Mouse (Mus musculus) myocyte (in vitro differentiated cells): Measurements from ENCODE around the gene Cyb5d2. TPM values are rescaled to one million over a fixed set of nuclear protein-coding genes. Genes with fewer than 3 reads are reported as not detected.
"Not testable (repeated sequence)": the region's sequence is repeated elsewhere in the genome, so short reads cannot be mapped to it uniquely, and the experiment has no call there.

Source experiments
- H3K27me3 ChIP-seq: one replicate; pipeline ENCODE4 v1.6.1; 2011; ENCODE audit not compliant: control insufficient read depth, insufficient read depth, insufficient read length
- H3K36me3 ChIP-seq: one replicate; pipeline ENCODE4 v1.6.1; 2011; ENCODE audit not compliant: control insufficient read depth, insufficient read depth
- H3K4me2 ChIP-seq: one replicate; pipeline ENCODE4 v1.6.1; 2011; ENCODE audit warnings: low read depth, control low read depth
- H3K4me3 ChIP-seq: one replicate; pipeline ENCODE4 v1.5.1; 2011; ENCODE audit warnings: mild to moderate bottlenecking, control low read depth, moderate library complexity
- H3K79me2 ChIP-seq: one replicate; pipeline ENCODE4 v1.6.1; 2011; ENCODE audit not compliant: control insufficient read depth, insufficient read depth
- H3ac ChIP-seq: one replicate; pipeline ENCODE4 v1.6.1; 2011; ENCODE audit not compliant: control insufficient read depth, insufficient read length
- CEBPB ChIP-seq: IDR thresholded peaks from 2 replicates; pipeline ENCODE4 v1.6.1; 2011; ENCODE audit warnings: mild to moderate bottlenecking, moderate library complexity; ENCODE audit not compliant: poor library complexity, insufficient read depth, severe bottlenecking
- E2F4 ChIP-seq: IDR thresholded peaks from one replicate; pipeline ENCODE4 v1.6.1; 2011; ENCODE audit warnings: mild to moderate bottlenecking, control low read depth, moderate library complexity; ENCODE audit not compliant: insufficient read depth
- MAX ChIP-seq: IDR thresholded peaks from one replicate; pipeline ENCODE4 v1.6.1; 2011; ENCODE audit warnings: low read depth, mild to moderate bottlenecking, control low read depth
- MYOD1 ChIP-seq, 3 experiments: IDR thresholded peaks; one replicate each; pipeline ENCODE4 v1.6.1; 2011; ENCODE audit warnings: control low read depth in 2 of 3, low read depth in 2 of 3, mild to moderate bottlenecking in 2 of 3, moderate library complexity in 1 of 3; ENCODE audit not compliant: insufficient read length in 2 of 3, control insufficient read depth in 1 of 3
- MYOG ChIP-seq, 3 experiments: IDR thresholded peaks; one replicate each; pipeline ENCODE4 v1.6.1; 2011; ENCODE audit warnings: control low read depth in 2 of 3, low read depth in 2 of 3, mild to moderate bottlenecking in 2 of 3; ENCODE audit not compliant: insufficient read length in 2 of 3, control insufficient read depth in 1 of 3, insufficient read depth in 1 of 3
- POLR2A ChIP-seq: IDR thresholded peaks from one replicate; pipeline ENCODE4 v1.6.1; 2011; ENCODE audit warnings: low read depth, mild to moderate bottlenecking, control low read depth, moderate library complexity; ENCODE audit not compliant: insufficient read length
- POLR2AphosphoS2 ChIP-seq: IDR thresholded peaks from one replicate; pipeline ENCODE4 v1.6.1; 2011; ENCODE audit warnings: low read depth, control low read depth; ENCODE audit not compliant: insufficient read length
- REST ChIP-seq: IDR thresholded peaks from one replicate; pipeline ENCODE4 v1.6.1; 2011; ENCODE audit warnings: mild to moderate bottlenecking, control low read depth, moderate library complexity; ENCODE audit not compliant: insufficient read depth, insufficient read length
- SRF ChIP-seq: IDR thresholded peaks from one replicate; pipeline ENCODE4 v1.6.1; 2011; ENCODE audit warnings: low read depth; ENCODE audit not compliant: control insufficient read depth, insufficient read length
- TCF12 ChIP-seq: IDR thresholded peaks from one replicate; pipeline ENCODE4 v1.6.1; 2011; ENCODE audit warnings: mild to moderate bottlenecking, control low read depth; ENCODE audit not compliant: poor library complexity, insufficient read depth, severe bottlenecking
- TCF3 ChIP-seq: IDR thresholded peaks from one replicate; pipeline ENCODE4 v1.6.1; 2011; ENCODE audit warnings: low read depth, control low read depth; ENCODE audit not compliant: insufficient read length
- USF1 ChIP-seq: IDR thresholded peaks from one replicate; pipeline ENCODE4 v1.6.1; 2011; ENCODE audit warnings: low read depth, mild to moderate bottlenecking, control low read depth, moderate library complexity
- polyA plus RNA-seq: library from polyadenylated mRNA; unstranded; fragments of >200 nt; fragmentation: generic; extraction: Trizol; gene quantifications from one replicate; pipeline ENCODE4 v1.2.1, GENCODE M21; 2012; ENCODE audit warnings: missing spikeins

The Cyb5d2 gene
- polyA plus RNA-seq, 1 experiment, result 6.9 TPM

DNA sequence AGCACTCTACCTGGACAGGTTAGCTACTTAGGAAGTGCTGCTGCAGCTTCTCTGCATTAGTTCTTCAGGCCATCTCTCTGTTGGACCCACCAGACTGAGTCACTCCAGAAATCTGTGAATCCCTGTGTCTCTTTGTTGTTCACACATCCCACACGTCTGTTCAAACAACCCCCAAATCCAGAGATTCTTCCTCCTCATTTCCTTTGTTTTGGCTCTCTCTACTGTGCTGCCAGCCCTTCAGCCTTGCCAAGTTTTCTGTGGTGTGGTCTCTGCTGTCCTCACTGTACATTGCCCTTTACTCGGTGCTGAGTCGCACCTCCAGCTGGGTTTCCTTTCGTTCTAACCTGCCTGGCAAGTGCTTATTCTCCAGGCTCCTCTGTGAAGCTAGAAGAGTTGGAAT, 31.7 kb downstream of the Cyb5d2 start:
- H3K79me2 ChIP-seq, result no peaks in the 10 kb centered on the region
- no peak overlapping the region for H3ac ChIP-seq
- H3K36me3 ChIP-seq, result peaks cover 33% of the 10 kb centered on the region
- H3K4me3 ChIP-seq, result no peak overlapping the region
- H3K27me3 ChIP-seq, result no peaks in the 10 kb centered on the region
- H3K4me2 ChIP-seq, result no peak overlapping the region
- TF ChIP-seq SRF (no peak), USF1 (no peak), MAX (no peak), REST (no peak), MYOD1 (IDR thresholded peaks at IDR 0.05; ENCODE audit: control insufficient read depth in 1 of 3, insufficient read length in 2 of 3, low read depth in 2 of 3) (no peak)

GRCm38 (mm10) chr11:72760781-72761180, 35.2 kb downstream of the Cyb5d2 start:
- Histone ChIP-seq H3K27me3 (no peaks in the 10 kb centered on the region), H3K36me3 (peaks cover 47% of the 10 kb centered on the region), H3K79me2 (no peaks in the 10 kb centered on the region), H3ac (no peak overlapping the region), H3K4me3 (no peak overlapping the region), H3K4me2 (no peak overlapping the region)
- TF ChIP-seq TCF12 (no peak), TCF3 (no peak), MYOD1 (IDR thresholded peaks at IDR 0.05; ENCODE audit: control insufficient read depth in 1 of 3, insufficient read length in 2 of 3, low read depth in 2 of 3) (no peak), CEBPB (no peak), POLR2A (no peak), SRF (no peak), MYOG (IDR thresholded peaks at IDR 0.05; ENCODE audit: control insufficient read depth in 1 of 3, insufficient read depth in 1 of 3, insufficient read length in 2 of 3, low read depth in 2 of 3) (no peak), USF1 (no peak), MAX (no peak), POLR2AphosphoS2 (no peak), REST (no peak), E2F4 (no peak)

DNA sequence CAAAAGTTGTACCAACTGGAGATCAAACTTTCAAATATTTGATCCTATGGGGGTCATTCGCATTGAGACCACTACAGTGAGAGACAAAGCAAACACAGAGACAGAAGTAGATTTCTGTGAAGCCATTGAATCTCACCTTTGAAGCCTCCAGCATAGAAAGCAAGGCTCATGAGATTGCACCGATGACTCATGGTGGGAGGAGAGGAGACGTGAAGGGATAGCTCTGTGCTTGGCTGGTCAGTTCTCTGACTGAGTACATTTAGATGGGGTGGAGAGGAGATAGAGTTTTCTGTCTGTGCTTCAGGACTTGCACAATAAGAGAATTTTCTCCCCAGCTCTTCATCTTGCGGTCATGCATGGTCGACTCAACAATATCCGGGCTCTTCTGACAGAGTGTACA, 36.4 kb downstream of the Cyb5d2 start:
- no peak for TF ChIP-seq USF1
- Histone ChIP-seq H3K4me2 (no peak overlapping the region), H3K4me3 (no peak overlapping the region), H3K79me2 (no peaks in the 10 kb centered on the region), H3ac (no peak overlapping the region), H3K36me3 (peaks cover 50% of the 10 kb centered on the region), H3K27me3 (no peaks in the 10 kb centered on the region)

DNA sequence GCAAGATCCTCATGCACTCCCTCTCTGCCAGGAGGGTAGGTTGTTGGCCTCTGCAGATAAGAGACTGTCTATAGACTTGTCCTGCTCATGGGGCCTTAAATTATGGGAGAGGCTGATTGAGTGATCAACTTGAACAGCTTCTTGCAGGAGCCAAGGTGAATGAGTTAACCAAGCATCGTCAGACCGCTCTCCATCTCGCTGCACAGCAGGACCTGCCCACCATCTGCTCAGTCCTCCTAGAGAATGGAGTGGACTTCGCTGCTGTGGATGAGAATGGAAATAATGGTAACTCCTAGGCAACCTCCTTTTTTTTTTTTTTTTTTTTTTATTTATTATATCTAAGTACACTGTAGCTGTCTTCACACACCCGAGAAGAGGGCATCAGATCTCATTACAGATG, 37.6 kb downstream of the Cyb5d2 start:
- no peaks in the 10 kb centered on the region for H3K27me3 ChIP-seq
- H3K4me2 ChIP-seq, result no peak overlapping the region
- peaks cover 61% of the 10 kb centered on the region for H3K36me3 ChIP-seq
- H3ac ChIP-seq, result no peak overlapping the region
- H3K79me2 ChIP-seq, result no peaks in the 10 kb centered on the region
- TF ChIP-seq MYOD1 (IDR thresholded peaks at IDR 0.05; ENCODE audit: control insufficient read depth in 1 of 3, insufficient read length in 2 of 3, low read depth in 2 of 3) (no peak), TCF12 (no peak), E2F4 (no peak), USF1 (no peak)
- no peak overlapping the region for H3K4me3 ChIP-seq

DNA sequence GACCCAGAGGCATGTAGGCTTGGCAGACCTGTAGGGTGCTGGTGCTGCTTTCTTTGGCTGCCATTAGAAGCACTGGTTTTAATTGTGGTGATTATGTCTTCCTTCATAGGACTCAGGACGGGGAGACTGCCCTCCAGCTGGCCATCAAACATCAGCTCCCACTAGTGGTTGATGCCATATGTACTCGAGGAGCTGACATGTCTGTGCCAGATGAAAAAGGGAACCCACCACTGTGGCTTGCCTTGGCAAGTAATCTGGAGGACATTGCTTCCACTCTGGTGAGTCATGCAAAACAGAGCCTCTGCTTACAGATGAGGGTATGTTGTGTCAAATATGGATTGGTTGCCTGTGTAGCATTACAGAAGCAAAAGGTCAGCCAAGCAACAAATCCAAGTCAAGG, 44.0 kb downstream of the Cyb5d2 start:
- Histone ChIP-seq H3K79me2 (no peaks in the 10 kb centered on the region), H3K36me3 (peaks cover 56% of the 10 kb centered on the region), H3ac (no peak overlapping the region), H3K4me3 (no peak overlapping the region), H3K4me2 (no peak overlapping the region), H3K27me3 (no peaks in the 10 kb centered on the region)
- TF ChIP-seq MAX, result no peak
- no peak for TF ChIP-seq USF1
- TF ChIP-seq TCF3, result no peak
- TF ChIP-seq POLR2AphosphoS2, result no peak
- TF ChIP-seq POLR2A, result no peak
- no peak for TF ChIP-seq TCF12
- no peak for TF ChIP-seq REST
- TF ChIP-seq CEBPB, result no peak
- no peak for TF ChIP-seq MYOG (IDR thresholded peaks at IDR 0.05; ENCODE audit: control insufficient read depth in 1 of 3, insufficient read depth in 1 of 3, insufficient read length in 2 of 3, low read depth in 2 of 3)
- no peak for TF ChIP-seq E2F4
- no peak for TF ChIP-seq SRF
- no peak for TF ChIP-seq MYOD1 (IDR thresholded peaks at IDR 0.05; ENCODE audit: control insufficient read depth in 1 of 3, insufficient read length in 2 of 3, low read depth in 2 of 3)

- Histone ChIP-seq H3K4me2 (no peak overlapping the region), H3K27me3 (no peaks in the 10 kb centered on the region), H3K4me3 (no peak overlapping the region), H3ac (no peak overlapping the region), H3K79me2 (no peaks in the 10 kb centered on the region), H3K36me3 (peaks cover 32% of the 10 kb centered on the region)
- TF ChIP-seq TCF12, result no peak
- TF ChIP-seq MAX, result no peak
- no peak for TF ChIP-seq CEBPB
- no peak for TF ChIP-seq SRF
- no peak for TF ChIP-seq REST
- TF ChIP-seq MYOG (IDR thresholded peaks at IDR 0.05; ENCODE audit: control insufficient read depth in 1 of 3, insufficient read depth in 1 of 3, insufficient read length in 2 of 3, low read depth in 2 of 3), result no peak
- no peak for TF ChIP-seq MYOD1 (IDR thresholded peaks at IDR 0.05; ENCODE audit: control insufficient read depth in 1 of 3, insufficient read length in 2 of 3, low read depth in 2 of 3)
- no peak for TF ChIP-seq E2F4
- TF ChIP-seq TCF3, result no peak
- no peak for TF ChIP-seq POLR2A
- TF ChIP-seq POLR2AphosphoS2, result no peak
- TF ChIP-seq USF1, result no peak
Measured at GRCm38 (mm10) chr11:72739048-72739447, 56.9 kb downstream of the Cyb5d2 start.

DNA sequence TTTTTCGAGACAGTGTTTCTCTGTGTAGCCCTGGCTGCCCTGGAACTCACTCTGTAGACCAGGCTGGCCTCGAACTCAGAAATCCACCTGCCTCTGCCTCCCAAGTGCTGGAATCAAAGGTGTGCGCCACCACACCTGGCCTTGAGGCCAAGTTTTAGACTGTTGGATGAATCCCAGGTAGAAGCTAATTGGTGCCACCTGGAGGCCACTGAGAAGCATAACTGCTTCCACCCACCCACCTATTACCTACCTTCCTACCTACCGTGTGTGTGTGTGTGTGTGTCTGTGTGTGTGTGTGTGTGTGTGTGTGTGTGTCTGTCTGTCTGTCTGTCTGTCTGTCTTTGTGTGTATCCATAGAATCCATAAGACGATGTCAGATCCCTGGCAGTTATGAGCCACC, 58.4 kb downstream of the Cyb5d2 start:
- not testable (repeated sequence) for H3K79me2 ChIP-seq, H3K4me3 ChIP-seq, H3K27me3 ChIP-seq, H3K4me2 ChIP-seq, H3ac ChIP-seq
- peaks cover 32% of the 10 kb centered on the region for H3K36me3 ChIP-seq
